Mouse (Mus musculus) frontal cortex, adult (tissue): Measurements from ENCODE around the gene March10.

Experiments
- ATAC-seq: cut with Nextera tagmentation; 2 replicates; pipeline ENCODE4 v1.9.2; 2017; ENCODE audit warnings: mild to moderate bottlenecking, moderate library complexity, mixed read lengths; ENCODE audit not compliant: low TSS enrichment

Gene March10

DNA sequence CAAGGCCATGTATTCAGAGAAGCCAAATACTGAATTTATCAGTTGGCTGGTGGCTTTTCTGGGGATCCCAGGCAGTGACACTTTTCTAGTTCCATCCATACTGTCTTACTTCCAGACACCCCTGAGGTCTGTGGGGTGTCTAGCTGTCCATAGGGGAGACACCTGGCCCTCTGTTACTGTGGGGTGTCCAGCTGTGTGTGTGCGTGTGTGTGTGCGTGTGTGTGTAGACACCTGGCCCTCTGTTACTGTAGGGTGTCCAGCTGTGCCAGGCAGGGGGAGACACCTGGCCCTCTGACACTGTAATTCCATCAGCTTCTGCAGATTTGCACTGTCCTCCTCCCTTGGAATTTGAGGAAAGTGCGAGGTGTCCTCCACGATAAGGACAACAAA, 102.6 kb downstream of the March10 start:
- no peak for ATAC-seq

DNA sequence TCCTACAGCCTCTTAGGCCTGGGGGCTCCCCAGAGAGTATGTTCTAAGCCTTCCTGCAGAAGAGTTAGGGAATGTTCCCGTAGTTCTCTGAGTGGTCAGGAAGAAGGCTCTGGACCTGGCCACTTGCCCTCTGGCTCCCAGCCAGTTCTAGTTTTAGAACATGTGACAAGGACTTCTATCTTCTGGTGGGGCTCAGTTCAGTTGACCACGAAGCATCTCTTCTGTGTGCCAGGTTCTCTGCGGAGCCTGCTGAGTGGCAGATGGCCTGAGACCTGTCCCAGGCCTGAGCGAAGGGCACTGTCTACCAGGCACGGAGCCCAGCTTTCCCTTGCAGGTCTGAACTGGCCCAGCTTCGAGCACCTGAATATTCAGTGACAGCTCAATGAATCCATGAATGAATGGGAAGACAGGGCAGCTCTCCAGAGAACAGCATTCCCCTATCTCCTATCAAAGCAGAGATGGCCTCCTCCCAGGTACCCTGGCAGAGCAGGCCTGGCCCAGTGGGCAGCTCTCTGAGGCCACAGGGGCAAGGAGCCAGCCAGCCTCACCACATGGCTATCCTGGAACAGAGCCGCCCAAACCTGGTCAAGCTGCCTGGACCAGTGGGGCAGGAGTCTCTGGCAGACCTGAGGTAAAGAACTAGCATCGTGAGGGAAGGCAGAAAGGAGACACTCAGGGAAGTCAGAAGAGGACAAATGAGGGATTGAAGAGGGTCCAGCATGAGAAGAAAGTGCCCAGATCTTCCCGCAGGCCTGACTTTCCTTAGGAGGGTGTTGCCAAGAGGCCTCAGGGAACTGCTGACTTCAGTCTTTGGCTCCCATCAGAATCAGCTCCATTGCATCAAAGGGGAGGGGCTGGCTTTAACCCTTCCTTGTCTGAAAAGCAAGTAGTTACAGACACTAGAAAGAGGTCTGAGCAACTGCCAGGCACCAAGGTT, 103.3 kb downstream of the March10 start:
- no peak for ATAC-seq

DNA sequence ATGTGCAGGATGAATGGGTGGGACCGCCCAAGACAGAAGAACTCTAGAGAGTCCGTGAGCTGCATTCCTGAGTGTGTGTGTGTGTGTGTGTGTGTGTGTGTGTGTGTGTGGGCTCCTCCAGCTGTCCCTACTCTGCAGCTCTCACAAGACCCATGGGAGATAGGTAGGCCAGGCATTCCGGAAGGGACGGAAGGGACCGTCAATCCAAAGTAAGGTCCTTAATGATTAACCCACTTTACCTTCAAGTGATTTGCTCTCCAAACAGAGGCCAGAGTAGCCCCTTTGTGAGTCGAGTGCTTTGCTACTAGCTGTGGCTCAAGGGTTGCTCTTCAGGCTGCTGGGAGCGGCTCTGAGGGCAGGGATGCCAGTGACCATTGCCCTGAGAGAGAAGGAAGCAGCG, 104.4 kb downstream of the March10 start:
- ATAC-seq: no peak

DNA sequence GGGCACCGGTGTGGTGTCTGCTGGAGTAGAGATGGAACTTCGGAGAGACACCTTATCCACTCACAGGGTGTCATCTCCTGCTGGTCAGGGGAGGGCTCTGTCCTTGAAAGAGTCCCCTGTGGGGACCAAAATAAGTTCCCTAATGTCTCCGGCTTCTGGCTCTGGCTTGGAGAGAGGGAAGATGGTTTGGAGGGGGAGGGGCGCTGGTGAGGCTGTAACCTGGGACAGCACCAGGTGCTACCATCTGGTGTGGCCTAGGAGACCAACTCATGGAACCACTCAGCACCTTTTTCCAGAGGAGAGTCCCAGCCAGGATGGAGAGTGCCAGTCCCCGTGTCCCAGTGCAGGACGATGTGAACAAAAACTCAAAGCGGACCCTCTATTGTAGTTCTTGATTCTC, 105.9 kb downstream of the March10 start:
- ATAC-seq: no peak

DNA sequence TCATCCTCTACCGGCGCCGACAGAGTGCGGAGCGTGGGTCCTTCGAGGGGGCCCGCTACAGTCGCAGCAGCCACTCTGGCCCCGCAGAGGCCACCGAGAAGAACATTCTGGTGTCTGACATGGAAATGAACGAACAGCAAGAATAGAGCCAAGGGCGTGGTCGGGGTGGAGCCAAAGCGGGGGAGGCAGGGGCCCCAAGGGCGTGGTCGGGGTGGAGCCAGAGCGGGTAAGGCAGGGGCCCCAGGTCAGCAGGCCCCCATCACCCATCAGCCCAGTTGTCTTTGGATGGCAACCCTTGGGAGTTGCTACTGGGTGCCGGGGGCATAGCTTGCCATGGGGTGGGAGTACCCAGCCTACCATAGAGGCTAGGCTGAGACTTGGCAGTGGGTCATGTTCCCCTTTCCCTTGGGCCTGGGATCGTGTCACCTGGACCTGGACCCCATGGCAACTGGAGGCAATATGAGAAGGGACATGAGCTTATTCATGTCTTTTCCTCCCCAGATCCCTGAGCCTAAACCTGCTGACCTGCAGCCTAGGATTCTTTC, 106.7 kb downstream of the March10 start:
- no peak for ATAC-seq

DNA sequence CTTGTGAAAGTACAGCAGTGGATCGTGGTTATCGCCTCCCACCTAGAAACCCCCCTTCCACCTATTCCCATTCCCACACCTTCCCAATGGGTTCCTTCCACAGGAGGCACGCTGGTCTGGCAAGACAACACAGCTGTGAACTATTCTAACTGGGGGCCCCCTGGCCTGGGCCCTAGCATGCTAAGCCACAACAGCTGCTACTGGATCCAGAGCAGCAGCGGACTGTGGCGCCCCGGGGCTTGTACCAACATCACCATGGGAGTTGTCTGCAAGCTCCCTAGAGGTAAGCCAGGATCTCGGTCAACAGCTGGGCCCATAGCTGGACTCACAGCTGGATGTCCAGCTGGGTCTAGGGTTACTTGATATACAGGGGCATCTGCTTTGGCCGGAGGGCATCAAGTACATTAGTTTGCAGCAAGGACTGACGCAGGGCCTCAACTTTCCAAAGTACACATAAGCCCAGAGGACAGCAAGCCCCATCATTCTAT, 108.0 kb downstream of the March10 start:
- no peak for ATAC-seq

DNA sequence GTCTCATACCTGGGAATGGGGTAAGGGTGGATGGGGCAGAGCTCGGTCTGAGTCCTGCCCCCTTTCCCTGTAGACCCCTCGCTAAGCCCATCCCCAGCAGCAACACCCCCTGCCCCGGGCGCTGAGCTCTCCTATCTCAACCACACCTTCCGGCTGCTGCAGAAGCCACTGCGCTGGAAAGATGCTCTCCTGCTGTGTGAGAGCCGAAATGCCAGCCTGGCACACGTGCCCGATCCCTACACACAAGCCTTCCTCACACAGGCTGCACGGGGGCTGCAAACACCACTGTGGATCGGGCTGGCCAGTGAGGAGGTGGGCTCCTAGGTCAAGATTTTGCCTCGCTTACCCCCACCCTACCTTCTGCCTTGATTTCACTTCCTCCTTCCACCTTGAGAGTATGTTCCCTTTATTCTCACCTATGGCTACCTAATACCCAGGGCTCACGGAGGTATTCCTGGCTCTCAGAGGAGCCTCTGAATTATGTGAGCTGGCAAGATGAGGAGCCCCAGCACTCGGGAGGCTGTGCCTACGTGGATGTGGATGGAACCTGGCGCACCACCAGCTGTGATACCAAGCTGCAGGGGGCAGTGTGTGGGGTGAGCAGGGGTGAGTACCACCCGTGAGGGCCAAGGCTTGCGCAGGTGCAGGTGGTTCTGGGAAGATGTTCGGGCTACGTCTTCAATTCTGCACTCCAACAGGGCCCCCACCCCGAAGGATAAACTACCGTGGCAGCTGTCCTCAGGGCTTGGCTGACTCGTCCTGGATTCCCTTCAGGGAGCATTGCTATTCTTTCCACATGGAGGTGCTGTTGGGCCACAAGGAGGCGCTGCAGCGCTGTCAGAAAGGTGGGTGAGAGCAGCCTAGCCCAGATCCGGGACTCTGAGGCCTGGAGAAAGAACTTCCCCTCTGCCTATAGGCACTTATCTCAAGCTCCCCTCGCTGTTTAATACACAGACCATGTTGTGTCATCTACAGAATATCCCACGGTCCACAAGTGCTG, 109.1 kb downstream of the March10 start:
- ATAC-seq: peak; percentile 94

DNA sequence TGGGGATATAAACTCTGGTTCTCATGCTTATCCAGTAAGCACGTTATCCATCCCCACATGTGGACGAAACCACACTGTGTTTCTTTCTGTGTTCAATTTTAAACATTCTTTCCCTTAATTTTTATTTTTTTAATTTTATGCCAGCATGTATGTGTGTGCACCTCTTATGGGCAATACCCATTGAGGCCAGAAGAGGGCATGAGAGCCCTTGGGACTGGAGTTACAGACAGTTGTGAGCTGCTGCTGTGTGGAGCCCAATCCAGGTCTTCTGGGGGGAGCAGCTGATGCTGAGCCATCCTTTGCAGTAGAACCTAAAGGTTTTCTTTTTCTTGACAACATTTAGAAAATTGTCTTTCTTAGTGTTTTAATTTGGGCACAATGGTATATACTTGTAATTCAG, 111.3 kb downstream of the March10 start:
- no peak for ATAC-seq

DNA sequence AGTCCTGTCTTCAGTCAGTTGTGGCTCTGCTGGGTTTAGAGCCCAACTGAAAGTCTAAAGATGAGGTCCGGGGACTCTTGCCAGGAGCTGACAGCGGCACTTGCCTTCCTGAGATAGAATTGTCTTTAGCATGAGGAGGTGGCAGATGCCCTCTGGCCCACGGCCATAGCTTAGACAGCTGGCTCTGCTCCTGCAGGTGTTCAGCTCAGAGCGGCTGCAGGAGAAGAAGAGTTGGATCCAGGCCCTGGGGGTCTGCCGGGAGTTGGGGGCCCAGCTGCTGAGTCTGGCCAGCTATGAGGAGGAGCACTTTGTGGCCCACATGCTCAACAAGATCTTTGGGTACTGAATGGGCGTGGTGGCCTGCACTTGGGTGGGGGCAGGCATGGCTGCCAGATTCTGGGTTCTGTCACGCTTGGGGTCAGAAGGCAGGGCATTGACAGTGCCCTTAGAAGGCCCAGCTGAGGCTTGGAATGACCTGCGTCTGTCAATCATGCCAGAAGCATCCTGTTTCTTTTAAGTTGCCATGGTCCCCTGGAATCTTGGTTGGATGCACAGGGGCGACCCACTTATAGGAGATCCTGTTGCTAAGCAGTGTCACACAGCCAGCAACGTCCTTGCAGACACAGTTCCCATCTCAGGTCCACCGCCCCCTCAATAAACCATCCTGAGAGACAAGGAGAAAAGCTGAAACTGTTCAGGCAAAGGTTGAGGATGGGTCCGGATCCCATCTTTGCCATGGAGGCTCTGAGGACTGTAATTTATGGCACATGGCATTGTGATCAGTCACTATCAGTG, 117.7 kb downstream of the March10 start:
- ATAC-seq: no peak

DNA sequence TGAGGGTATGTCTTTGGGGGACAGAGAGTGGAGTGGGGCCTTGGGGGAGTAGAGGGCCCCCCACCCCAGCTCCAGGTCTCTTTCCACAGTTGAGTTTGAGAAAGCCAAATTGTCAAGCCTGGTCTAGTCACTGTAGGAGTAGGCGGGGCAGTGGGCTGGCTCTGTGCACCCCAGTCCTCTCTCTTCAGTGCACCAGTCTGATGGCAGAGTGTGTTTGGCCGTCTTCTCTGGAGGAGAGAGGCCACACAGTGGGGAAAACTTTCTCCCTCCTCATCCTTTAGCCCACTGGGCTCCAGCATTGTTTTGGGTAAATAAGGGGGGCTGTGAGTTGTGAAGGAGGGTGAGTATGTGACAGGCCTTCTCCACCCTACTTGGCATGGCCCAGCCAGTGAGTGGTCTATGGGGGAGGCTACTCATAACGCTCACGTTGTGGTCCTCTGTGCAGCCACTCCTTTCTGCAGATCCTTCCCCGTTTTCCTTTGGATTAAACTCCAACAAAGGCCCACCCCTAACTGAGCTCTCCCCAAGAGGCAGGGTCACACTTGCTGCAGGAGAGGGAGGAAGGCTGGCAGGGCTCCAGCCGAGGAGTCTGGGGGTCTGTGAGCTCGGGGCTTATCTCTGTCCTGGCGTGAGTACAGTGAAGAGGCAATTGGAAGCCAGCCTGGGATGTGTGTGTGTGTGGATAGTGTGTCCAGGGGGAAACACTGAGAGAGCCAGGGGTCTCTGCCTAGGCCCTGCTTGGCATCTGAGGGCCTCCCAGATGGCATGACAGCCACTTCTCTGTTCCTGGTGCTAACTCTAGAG, 122.5 kb downstream of the March10 start:
- no peak for ATAC-seq

DNA sequence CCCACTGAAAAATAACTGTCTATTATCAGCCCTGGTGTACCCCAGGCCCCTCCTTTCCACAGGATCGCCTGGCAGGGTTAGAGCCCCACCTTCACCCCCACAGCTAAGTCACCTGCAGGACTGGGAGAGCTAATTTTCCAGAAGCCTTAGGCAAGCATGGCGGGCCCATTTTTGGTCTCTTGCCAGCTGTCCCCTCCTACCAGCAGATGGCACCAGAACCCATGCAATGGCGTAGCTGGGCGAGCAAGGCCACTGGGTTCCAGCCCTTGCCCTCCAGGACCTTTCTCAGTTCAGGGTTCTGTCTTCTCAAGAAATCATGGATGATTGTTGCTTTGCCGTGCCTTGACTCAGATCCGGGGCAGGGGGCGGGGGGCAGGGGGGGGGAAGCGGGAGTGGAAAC, 124.1 kb downstream of the March10 start:
- ATAC-seq: no peak

DNA sequence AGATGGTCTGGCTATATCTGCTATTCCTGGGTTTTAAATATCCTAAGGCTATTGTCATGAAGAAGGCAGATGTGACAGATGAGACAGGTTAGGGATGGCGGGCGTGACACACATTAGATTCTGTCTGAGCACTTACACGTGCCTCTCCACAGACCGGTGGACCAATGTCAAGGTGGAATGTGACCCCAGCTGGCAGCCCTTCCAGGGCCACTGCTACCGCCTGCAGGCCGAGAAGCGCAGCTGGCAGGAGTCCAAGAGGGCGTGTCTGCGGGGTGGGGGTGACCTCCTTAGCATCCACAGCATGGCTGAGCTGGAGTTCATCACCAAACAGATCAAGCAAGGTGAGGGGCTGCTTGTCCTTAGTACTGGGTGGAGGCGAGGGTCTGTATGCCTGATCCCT, 124.8 kb downstream of the March10 start:
- ATAC-seq: no peak

DNA sequence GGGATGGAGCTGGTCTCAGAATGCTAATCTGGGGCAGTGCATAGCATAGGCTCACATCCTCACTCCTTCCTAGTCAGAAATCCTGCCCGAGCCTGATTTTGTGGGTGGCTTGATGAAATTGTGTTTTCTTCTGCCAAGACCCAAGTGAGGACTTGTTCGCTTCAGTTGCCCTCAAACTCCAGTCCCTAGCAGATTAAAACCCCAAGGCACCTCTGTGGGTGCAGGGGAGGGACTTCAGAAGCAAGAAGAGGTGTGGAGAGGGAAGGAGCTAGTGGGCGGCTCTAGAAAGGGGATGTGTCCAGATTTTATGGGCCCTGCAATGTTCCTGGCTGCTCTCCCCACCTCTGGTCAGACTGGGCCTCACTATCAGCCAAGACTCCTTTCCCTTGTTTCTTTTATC, 125.4 kb downstream of the March10 start:
- ATAC-seq: no peak

DNA sequence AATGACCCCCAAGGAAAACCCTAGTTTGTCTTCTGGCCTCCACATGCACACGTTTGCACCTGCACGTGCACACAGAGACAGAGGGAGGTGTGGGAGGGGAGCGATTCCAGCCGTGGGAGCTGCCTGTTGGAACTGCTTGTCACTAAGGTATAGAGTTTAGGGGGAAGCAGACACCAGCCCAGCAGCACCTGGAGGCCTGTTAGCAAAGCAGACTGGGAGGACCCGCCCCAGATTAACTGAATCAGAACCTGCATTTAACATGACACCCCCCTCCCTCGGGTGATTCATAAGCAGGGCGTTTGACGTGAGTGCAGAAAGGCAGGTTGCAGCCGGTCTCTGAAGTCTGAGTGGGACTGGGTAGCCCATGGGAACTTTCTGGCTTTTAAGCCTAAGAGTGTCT, 126.6 kb downstream of the March10 start:
- 0 out of 2 replicates have a peak, but pooled peaks have one; percentile 13 for ATAC-seq

DNA sequence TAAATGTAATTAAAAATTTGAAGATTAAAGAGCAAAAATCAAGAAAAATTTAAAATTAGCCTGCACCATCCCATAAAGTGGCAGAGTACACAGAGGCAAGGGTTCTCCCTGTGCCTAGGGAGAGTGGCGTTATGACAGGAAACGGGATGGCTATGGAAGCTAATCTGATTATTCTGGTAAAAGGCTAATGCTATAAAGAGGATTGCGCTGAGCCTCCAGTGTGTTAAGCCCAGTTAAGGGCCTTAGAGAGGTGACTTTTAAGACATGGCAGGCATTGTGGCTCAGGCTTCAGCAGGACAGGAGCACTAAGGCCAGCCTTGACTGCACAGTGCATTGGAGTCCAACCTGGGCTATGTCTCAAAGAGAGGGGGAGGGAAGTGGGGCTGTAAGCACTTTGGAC, 129.4 kb downstream of the March10 start:
- no peak for ATAC-seq

DNA sequence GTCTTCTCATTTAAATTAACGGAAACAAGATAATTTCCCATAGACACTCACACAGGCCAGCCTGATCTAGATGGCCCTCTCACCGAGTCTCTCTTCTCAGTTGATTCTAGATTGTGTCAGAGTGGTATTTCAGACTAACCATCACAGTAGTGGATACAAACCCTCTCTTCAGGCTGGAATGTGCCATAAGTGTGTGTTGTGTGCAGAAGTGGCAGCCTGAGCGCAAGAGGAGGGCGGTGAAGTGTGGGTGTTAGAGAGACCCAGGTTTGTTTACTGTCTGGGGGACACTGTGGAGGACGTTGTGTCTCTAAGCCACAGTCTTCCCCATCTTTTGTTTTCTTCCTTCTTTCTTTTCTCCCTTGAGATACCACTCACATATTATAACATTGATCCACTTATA, 133.0 kb downstream of the March10 start:
- ATAC-seq: no peak

DNA sequence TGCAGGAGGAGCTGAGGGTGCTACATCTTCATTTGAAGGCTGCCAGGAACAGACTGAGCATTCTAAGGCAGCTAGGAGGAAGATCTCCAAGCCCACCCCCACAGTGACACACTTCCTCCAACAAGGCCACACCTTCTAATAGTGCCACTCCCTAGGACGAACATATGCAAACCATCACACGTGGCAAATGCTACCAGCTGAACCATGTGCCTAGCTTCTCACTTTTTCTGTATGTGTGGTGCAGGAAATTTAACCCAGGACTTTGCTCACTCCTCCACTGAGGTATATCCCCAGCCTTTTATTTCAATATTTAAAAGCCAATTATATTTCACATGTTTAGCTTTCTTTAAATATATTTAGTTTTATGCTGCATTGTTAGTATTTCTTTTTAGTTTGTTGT, 135.4 kb downstream of the March10 start:
- ATAC-seq: no peak

DNA sequence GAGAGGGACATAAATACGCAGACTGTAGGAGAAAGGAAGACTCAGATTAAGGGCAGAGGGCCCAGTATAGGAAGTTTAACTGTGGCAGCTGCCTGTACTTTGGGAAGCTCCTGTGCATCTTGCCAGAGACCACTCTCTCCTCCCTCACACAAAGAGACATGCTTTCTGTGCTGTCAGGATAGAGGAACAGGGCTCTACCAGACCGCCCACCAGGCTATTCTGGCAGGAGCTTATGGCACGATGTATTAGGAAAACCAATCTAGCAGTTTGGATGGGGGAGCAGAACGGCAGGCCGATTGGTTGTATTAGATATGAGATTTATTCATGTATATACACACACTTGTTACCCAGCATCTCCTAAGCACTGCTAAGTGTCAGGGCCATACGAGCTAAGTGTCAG, 138.8 kb downstream of the March10 start:
- no peak for ATAC-seq

DNA sequence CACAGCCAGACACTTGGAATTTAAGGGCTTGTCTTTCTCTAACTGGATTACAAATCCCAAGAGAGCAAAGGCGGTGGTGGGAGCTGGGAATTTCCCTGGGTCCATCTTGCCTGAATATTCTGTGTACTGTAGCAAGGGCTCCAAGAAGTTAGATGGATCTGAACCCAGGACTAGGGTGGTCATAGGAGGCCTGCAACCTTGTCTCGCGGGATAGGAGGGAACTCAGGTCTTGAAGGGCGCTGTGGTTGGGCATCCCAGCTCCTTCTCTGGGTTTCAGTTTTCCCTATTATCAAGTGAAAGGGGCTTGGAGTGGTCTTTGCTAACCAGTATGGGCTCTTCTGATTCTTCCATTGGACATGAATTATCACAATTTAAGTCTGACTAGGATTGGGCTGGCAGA, 140.4 kb downstream of the March10 start:
- ATAC-seq: no peak

DNA sequence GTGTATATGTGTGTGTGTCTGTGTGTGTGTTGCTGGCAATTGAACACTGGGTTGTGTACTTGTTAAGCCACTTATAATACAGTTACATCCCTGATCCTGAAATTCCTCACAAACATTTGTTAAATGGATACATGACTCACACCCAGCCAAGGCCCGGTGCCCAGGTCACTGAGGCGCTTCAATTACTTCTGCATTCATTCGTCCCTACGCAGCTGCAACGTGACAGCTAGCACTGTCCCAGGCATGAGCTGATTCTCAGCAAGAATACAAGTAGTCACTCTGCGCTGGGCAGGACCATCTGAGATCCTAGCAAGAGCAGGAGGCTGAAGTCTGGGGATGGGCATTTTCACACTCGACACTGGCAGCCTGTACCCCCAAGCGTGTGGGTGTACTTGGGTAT, 141.2 kb downstream of the March10 start:
- no peak for ATAC-seq

DNA sequence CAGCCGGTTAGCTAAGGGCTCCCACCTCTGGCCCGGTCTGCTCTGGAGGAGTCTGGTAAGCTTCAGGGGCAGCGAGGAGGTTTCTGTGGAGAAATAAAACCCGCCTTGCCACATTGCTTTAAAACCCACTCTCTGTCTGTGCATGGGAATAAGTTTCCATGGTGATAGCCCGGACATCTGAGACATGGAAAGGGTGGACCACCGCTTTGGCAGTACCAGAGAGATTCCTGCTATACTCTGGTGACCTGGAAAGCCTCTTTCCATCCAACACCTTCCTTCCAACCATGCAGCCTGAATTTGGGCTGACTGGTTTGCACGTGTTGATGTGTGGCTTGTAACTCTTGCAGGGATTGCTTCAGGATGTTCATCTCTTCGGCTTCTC, 142.9 kb downstream of the March10 start:
- ATAC-seq: no peak
